Mouse (Mus musculus) left cerebral cortex, adult 11 months (tissue): ENCODE results near the gene Chl1.

ENCODE experiments used
- DNase-seq: peaks from one replicate; pipeline ENCODE4 v3.0.0; 2022; ENCODE audit warnings: low spot score

Chl1 gene

GRCm38 (mm10) chr6:103665677-103666316 lies 155.4 kb downstream of the Chl1 start:
- DNase-seq = no peak

GRCm38 (mm10) chr6:103673111-103673510 lies 162.7 kb downstream of the Chl1 start:
- DNase-seq = no peak

- peak; percentile 28 for DNase-seq
Measured at GRCm38 (mm10) chr6:103674332-103674731, 163.9 kb downstream of the Chl1 start.

- no peak for DNase-seq
Measured at GRCm38 (mm10) chr6:103675145-103675544, 164.8 kb downstream of the Chl1 start.

- no peak for DNase-seq
Measured at GRCm38 (mm10) chr6:103676664-103677063, 166.3 kb downstream of the Chl1 start.

GRCm38 (mm10) chr6:103677072-103677471 lies 166.7 kb downstream of the Chl1 start:
- no peak for DNase-seq

GRCm38 (mm10) chr6:103682854-103683574 lies 172.6 kb downstream of the Chl1 start:
- peak; percentile 59 for DNase-seq

- no peak for DNase-seq
Measured at GRCm38 (mm10) chr6:103692511-103692910, 182.1 kb downstream of the Chl1 start.

- no peak for DNase-seq
Measured at GRCm38 (mm10) chr6:103697349-103698028, 187.1 kb downstream of the Chl1 start.

- DNase-seq = no peak
Measured at GRCm38 (mm10) chr6:103699482-103699881, 189.1 kb downstream of the Chl1 start.

- no peak for DNase-seq
Measured at GRCm38 (mm10) chr6:103699895-103700294, 189.5 kb downstream of the Chl1 start.

GRCm38 (mm10) chr6:103700336-103700735 lies 189.9 kb downstream of the Chl1 start:
- DNase-seq = no peak

- no peak for DNase-seq
Measured at GRCm38 (mm10) chr6:103706366-103706765, 196.0 kb downstream of the Chl1 start.

- DNase-seq = no peak
Measured at GRCm38 (mm10) chr6:103739291-103739690, 228.9 kb downstream of the Chl1 start.

GRCm38 (mm10) chr6:103742784-103743183 lies 232.4 kb downstream of the Chl1 start:
- DNase-seq = no peak

GRCm38 (mm10) chr6:103746103-103746502 lies 235.7 kb downstream of the Chl1 start:
- DNase-seq = no peak

GRCm38 (mm10) chr6:103749122-103749773 lies 238.9 kb downstream of the Chl1 start:
- no peak for DNase-seq

GRCm38 (mm10) chr6:103753891-103754290 lies 243.5 kb downstream of the Chl1 start:
- DNase-seq = no peak

- DNase-seq = no peak
Measured at GRCm38 (mm10) chr6:103766830-103767229, 256.4 kb downstream of the Chl1 start.

- DNase-seq = no peak
Measured at GRCm38 (mm10) chr6:103781058-103781457, 270.7 kb downstream of the Chl1 start.

GRCm38 (mm10) chr6:103791077-103791632 lies 280.8 kb downstream of the Chl1 start:
- DNase-seq = no peak

- DNase-seq = no peak
Measured at GRCm38 (mm10) chr6:103795241-103795640, 284.9 kb downstream of the Chl1 start.
